Mouse (Mus musculus): Measurements from ENCODE around the gene D11Wsu47e. TPM values are rescaled to one million over a fixed set of nuclear protein-coding genes. Genes with fewer than 3 reads are reported as not detected.
A peak's percentile ranks its signal among the peaks of the same experiment; 100 is the strongest.
"Not testable (repeated sequence)": the region's sequence is repeated elsewhere in the genome, so short reads cannot be mapped to it uniquely, and the experiment has no call there.

D11Wsu47e gene
- polyA plus RNA-seq, 1 experiment from 2014 or later = 14.6 TPM

DNA sequence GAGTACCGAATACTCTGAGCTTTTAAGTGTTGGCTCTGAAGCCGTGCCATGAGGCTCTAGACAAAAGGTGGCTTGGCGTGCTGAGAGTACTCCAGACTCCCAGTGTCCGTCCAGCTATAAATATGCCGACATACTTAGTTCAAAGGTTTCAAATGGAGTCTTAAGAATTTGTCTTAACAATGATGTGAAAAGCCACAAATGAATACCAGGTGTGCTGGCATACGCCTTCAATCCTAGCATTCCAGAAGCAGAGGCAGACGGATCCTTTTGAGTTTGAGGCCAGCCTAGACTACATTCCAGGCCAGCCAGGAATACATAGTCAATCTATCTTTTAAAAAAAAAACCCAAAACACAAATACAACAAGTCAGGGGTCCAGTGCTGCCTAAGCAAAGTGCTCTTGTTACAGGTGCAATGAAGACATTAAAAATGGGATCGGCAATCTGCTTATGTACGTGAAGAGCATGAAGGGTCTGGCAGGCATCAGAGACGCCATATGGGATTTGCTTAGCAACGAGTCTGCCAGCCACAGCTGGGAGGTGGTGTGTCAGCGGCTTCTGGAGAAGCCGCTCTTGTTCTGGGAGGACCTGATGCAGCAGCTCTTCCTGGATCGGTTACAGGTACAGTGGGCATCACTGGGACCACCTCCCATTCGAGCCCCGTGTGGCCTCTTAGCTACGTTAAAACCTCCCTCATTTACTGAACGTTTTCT, 29.5 kb upstream of the D11Wsu47e start:
- Histone ChIP-seq H3K4me2 (replicated peaks) (no peak overlapping the region), H3K9me3 (no peaks in the 10 kb centered on the region), H3K4me1 (replicated peaks) (peaks cover 10% of the 10 kb centered on the region; the same call in 1 of the 2 replicates), H3K4me3 (replicated peaks) (no peak overlapping the region), H3K9ac (no peak overlapping the region), H3K36me3 (peaks cover 59% of the 10 kb centered on the region), H3K27me3 (replicated peaks) (no peaks in the 10 kb centered on the region), H3K27ac (no peak overlapping the region)
- ATAC-seq = no peak
- 82% methylated on average over 18 of the region's 18 CpGs for WGBS

- Histone ChIP-seq H3K27ac (no peak overlapping the region), H3K9me3 (no peaks in the 10 kb centered on the region), H3K9ac (no peak overlapping the region), H3K36me3 (peaks cover 68% of the 10 kb centered on the region), H3K4me1 (replicated peaks) (no peaks in the 10 kb centered on the region), H3K4me2 (replicated peaks) (no peak overlapping the region), H3K4me3 (replicated peaks) (no peak overlapping the region), H3K27me3 (replicated peaks) (no peaks in the 10 kb centered on the region)
- ATAC-seq = no peak
- 92% methylated on average over 8 of the region's 8 CpGs for WGBS
These were observed 27.7 kb upstream of the D11Wsu47e start for GRCm38 (mm10) chr11:113656511-113656932.

DNA sequence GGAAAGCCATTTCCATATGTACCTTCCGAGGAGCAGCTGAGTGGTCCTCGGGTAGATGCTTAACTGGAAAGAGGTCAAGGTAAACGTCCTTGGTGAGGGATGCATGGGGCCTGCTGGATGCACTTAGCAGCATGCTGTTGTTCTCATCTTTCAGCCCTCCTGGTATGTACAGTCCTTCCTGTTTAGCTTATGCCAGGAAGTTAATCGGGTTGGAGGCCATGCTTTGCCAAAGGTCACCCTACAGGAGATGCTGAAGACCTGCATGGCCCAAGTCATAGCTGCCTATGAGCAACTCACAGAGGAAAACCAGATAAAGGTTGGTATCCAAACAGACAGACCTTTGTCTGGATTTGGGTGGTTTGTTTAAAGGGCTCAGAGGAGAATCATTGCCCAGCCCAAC, 27.0 kb upstream of the D11Wsu47e start:
- Histone ChIP-seq H3K27ac (no peak overlapping the region), H3K27me3 (replicated peaks) (no peaks in the 10 kb centered on the region), H3K4me2 (replicated peaks) (no peak overlapping the region), H3K36me3 (peaks cover 72% of the 10 kb centered on the region), H3K9me3 (no peaks in the 10 kb centered on the region), H3K9ac (no peak overlapping the region), H3K4me3 (replicated peaks) (no peak overlapping the region), H3K4me1 (replicated peaks) (no peaks in the 10 kb centered on the region)
- ATAC-seq = no peak
- WGBS = 50% methylated on average over 4 of the region's 4 CpGs

GRCm38 (mm10) chr11:113658319-113658718, 25.9 kb upstream of the D11Wsu47e start:
- Histone ChIP-seq H3K36me3 (peaks cover 64% of the 10 kb centered on the region), H3K4me3 (replicated peaks) (no peak overlapping the region), H3K27me3 (replicated peaks) (no peaks in the 10 kb centered on the region), H3K27ac (no peak overlapping the region), H3K9me3 (no peaks in the 10 kb centered on the region), H3K4me1 (replicated peaks) (no peaks in the 10 kb centered on the region), H3K9ac (no peak overlapping the region), H3K4me2 (replicated peaks) (no peak overlapping the region)
- ATAC-seq = no peak
- 85% methylated on average over 8 of the region's 8 CpGs for WGBS

GRCm38 (mm10) chr11:113658763-113659162, 25.4 kb upstream of the D11Wsu47e start:
- Histone ChIP-seq H3K27ac (no peak overlapping the region), H3K4me1 (replicated peaks) (no peaks in the 10 kb centered on the region), H3K4me3 (replicated peaks) (no peak overlapping the region), H3K9ac (no peak overlapping the region), H3K9me3 (no peaks in the 10 kb centered on the region), H3K36me3 (peaks cover 60% of the 10 kb centered on the region), H3K27me3 (replicated peaks) (no peaks in the 10 kb centered on the region), H3K4me2 (replicated peaks) (no peak overlapping the region)
- no peak for ATAC-seq
- 72% methylated on average over 4 of the region's 4 CpGs for WGBS

- not testable (repeated sequence) for H3K27ac ChIP-seq; H3K4me2 ChIP-seq (replicated peaks); H3K4me3 ChIP-seq (replicated peaks); H3K27me3 ChIP-seq (replicated peaks); H3K9ac ChIP-seq; H3K4me1 ChIP-seq (replicated peaks); H3K9me3 ChIP-seq; ATAC-seq
- H3K36me3 ChIP-seq = peaks cover 54% of the 10 kb centered on the region
- WGBS = 95% methylated on average over 3 of the region's 3 CpGs
These were observed 24.0 kb upstream of the D11Wsu47e start for GRCm38 (mm10) chr11:113660213-113660612.

DNA sequence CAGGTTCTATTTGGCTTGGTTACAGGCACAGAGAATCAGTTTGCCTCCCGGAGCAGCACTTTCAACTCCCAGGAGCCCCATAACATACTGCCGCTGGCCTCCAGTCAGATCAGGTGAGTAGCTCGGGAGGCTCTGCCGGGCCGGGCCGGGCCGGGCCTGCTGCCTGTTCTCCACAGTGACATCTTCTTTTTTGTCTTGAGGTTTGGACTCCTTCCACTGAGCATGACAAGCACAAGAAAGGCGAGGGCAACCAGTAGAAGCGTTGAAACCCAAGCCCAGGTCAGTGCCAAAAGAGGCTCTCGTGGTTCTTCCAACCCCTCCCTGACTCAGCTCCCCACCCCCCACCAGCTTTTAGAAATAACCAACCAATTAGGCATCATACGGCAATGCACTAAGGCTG, 23.3 kb upstream of the D11Wsu47e start:
- Histone ChIP-seq H3K4me3 (replicated peaks) (no peak overlapping the region), H3K9me3 (no peaks in the 10 kb centered on the region), H3K9ac (no peak overlapping the region), H3K4me2 (replicated peaks) (no peak overlapping the region), H3K36me3 (peaks cover 51% of the 10 kb centered on the region), H3K27me3 (replicated peaks) (no peaks in the 10 kb centered on the region), H3K4me1 (replicated peaks) (no peaks in the 10 kb centered on the region), H3K27ac (no peak overlapping the region)
- WGBS = 94% methylated on average over 11 of the region's 11 CpGs
- ATAC-seq = no peak

GRCm38 (mm10) chr11:113661835-113662351, 22.3 kb upstream of the D11Wsu47e start:
- peaks cover 41% of the 10 kb centered on the region for H3K36me3 ChIP-seq
- no peak overlapping the region for H3K27ac ChIP-seq
- H3K9ac ChIP-seq = no peak overlapping the region
- ATAC-seq = no peak
- peaks cover 4% of the 10 kb centered on the region for H3K4me1 ChIP-seq (replicated peaks)
- no peaks in the 10 kb centered on the region for H3K27me3 ChIP-seq (replicated peaks)
- no peak overlapping the region for H3K4me3 ChIP-seq (replicated peaks)
- WGBS = 88% methylated on average over 18 of the region's 18 CpGs
- H3K9me3 ChIP-seq = no peaks in the 10 kb centered on the region
- H3K4me2 ChIP-seq (replicated peaks) = no peak overlapping the region

- no peak overlapping the region for H3K9ac ChIP-seq
- no peaks in the 10 kb centered on the region for H3K27me3 ChIP-seq (replicated peaks)
- peaks cover 22% of the 10 kb centered on the region for H3K36me3 ChIP-seq
- H3K4me3 ChIP-seq (replicated peaks) = no peak overlapping the region
- no peak overlapping the region for H3K27ac ChIP-seq
- no peaks in the 10 kb centered on the region for H3K9me3 ChIP-seq
- no peak for ATAC-seq
- H3K4me1 ChIP-seq (replicated peaks) = peaks cover 17% of the 10 kb centered on the region
- no peak overlapping the region for H3K4me2 ChIP-seq (replicated peaks)
- 87% methylated on average over 2 of the region's 2 CpGs for WGBS
These were observed 19.9 kb upstream of the D11Wsu47e start for GRCm38 (mm10) chr11:113664279-113664678.

DNA sequence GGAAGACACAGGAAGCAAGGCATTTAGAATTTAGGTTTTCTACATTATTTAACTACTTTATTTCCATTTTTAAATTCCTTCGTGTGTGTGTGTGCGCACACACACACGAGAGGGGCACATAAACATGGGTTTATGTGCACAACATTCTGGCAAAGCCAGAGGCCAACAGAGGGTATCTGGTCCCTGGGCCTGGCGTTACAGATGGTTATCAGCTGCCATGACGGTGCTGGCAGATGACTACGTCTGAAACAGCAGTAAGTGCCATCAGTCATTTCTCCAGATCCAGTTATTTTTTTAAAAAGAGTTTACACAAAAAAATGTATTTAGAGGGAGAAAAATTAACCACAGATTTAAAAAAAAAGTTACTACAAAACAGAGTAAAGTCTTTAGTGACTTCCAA, 18.0 kb upstream of the D11Wsu47e start:
- Histone ChIP-seq H3K4me1 (replicated peaks) (peaks cover 17% of the 10 kb centered on the region), H3K27ac (peak overlapping the region; percentile 72; the same call in 1 of the 2 replicates), H3K27me3 (replicated peaks) (no peaks in the 10 kb centered on the region), H3K36me3 (peaks cover 13% of the 10 kb centered on the region), H3K4me2 (replicated peaks) (no peak overlapping the region), H3K4me3 (replicated peaks) (no peak overlapping the region), H3K9me3 (no peaks in the 10 kb centered on the region), H3K9ac (no peak overlapping the region)
- WGBS = 60% methylated on average over 6 of the region's 6 CpGs
- no peak for ATAC-seq

- peak; percentile 81 for ATAC-seq
- WGBS = 32% methylated on average over 10 of the region's 10 CpGs
- no peaks in the 10 kb centered on the region for H3K9me3 ChIP-seq
- H3K4me2 ChIP-seq (replicated peaks) = peak overlapping the region; percentile 34
- peaks cover 12% of the 10 kb centered on the region for H3K36me3 ChIP-seq
- no peak overlapping the region for H3K9ac ChIP-seq
- H3K4me1 ChIP-seq (replicated peaks) = peaks cover 17% of the 10 kb centered on the region
- peak overlapping the region; percentile 72 for H3K27ac ChIP-seq
- H3K4me3 ChIP-seq (replicated peaks) = no peak overlapping the region
- no peaks in the 10 kb centered on the region for H3K27me3 ChIP-seq (replicated peaks)
These were observed 17.6 kb upstream of the D11Wsu47e start for GRCm38 (mm10) chr11:113666648-113667047.

DNA sequence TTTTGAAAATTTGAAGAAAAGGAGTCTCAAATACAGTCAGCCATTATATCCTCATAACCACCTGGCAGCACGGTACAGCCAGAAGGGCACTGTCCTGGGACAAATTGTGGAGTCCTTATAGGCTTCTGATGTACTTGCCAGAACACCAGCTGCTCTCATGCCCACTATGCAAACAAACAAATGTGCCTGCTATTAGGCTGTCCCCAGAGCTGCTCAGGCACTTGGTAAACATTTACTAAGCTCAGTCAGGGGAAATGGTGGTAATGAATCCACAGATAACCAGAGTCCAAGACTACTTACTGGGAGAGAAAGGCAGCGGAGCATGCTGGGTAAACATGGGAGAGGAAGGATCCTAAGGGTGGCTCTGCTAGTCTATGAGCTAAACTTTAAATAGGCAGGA, 17.1 kb upstream of the D11Wsu47e start:
- Histone ChIP-seq H3K9ac (no peak overlapping the region), H3K27me3 (replicated peaks) (no peaks in the 10 kb centered on the region), H3K4me1 (replicated peaks) (peaks cover 17% of the 10 kb centered on the region), H3K4me3 (replicated peaks) (no peak overlapping the region), H3K27ac (peak overlapping the region; percentile 72), H3K4me2 (replicated peaks) (peak overlapping the region; percentile 34; the same call in 1 of the 2 replicates), H3K36me3 (peaks cover 7% of the 10 kb centered on the region), H3K9me3 (no peaks in the 10 kb centered on the region)
- 46% methylated on average over 2 of the region's 2 CpGs for WGBS
- ATAC-seq = peak; percentile 90

DNA sequence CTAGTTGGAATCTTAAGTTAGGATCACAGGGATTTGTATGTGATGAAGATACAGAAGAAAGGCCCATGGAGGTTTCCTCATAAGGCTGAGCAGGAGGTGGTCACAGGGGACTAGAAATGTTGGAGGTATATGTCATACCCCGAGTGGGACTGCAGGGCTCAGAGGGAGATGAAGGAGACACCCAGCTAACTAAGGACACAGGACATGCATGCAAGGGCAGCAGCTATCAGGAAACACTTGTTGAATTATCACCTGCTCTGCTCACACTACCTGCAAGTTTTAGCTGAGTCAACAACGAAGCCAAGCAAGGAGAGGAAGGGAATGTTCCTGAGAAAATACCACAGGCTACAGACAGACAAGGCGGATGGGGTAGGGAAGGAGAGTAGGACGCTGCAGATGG, 16.5 kb upstream of the D11Wsu47e start:
- Histone ChIP-seq H3K9me3 (no peaks in the 10 kb centered on the region), H3K4me3 (replicated peaks) (no peak overlapping the region), H3K36me3 (peaks cover 4% of the 10 kb centered on the region; the same call in 1 of the 2 replicates), H3K4me1 (replicated peaks) (peaks cover 17% of the 10 kb centered on the region), H3K27me3 (replicated peaks) (no peaks in the 10 kb centered on the region), H3K4me2 (replicated peaks) (no peak overlapping the region), H3K9ac (0 out of 2 replicates have a peak overlapping the region, but pooled peaks have one; percentile 2), H3K27ac (peak overlapping the region; percentile 72)
- peak; percentile 56 for ATAC-seq
- 53% methylated on average over 4 of the region's 4 CpGs for WGBS
